Mouse (Mus musculus) T-helper 17 cell (primary cell): ENCODE measurements around the gene Ing5.
"Not testable (repeated sequence)": the region's sequence is repeated elsewhere in the genome, so short reads cannot be mapped to it uniquely, and the experiment has no call there.

Source experiments
- in situ Hi-C, 2 experiments: fragments of 300-600 bp; cut with MboI, MseI; formaldehyde crosslinking; loops; 1 replicate in 1 of 2; 2 replicates in 1 of 2; pipeline ENCODE4 v1.15.1; 2025; ENCODE audit warnings: high pct_unique_total_duplicates in 2 of 2

Gene Ing5

DNA sequence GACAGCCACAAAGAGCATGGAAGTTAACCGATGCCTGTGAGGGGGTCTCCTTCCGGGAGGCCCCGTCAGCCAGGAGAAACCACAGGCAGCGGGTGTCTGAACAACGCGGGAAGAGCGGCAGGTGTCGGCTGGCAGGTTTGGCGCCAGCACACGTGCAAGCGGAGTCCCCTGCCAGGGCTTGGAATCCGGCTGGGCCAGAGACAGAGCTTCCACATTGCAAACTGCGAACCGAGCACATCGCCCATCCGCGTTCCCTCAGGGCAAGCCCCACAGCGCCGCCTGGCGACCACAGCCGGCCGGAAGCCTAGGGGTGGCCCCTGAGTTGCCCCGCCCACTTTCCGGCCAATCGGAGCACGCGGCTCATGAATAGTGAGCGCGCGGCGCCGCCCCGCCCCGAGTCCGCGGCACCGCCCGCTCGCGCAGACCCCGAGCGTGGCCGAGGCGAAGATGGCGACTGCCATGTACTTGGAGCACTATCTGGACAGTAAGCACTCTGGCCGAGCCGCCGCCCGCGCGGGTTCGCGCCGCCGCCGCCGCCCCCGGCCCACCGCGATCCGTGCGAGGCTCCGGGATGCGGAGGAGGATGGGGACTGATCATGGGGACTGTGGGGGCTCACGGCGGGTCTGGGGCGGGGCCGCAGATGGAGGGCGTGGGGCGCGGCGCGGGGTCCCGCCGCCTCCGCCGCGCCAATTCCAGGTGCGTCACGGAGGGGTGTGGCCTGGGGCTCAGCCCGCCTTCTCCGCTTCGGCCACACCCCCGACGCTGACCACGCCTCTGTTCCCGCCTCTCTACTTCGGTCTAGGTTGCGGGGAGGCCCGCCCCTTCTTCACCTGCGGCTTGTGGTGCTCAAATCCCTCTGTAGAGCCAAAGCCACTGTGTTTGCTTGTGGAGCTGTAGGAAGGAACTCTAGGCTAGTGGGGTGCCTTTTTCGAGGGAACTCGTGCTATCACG lies at the start of gene Ing5:
Gene Ing5, plus strand, starts transcription at position 410 of the 952 bp plus-strand sequence.
- in situ Hi-C loops, result no loop called here

DNA sequence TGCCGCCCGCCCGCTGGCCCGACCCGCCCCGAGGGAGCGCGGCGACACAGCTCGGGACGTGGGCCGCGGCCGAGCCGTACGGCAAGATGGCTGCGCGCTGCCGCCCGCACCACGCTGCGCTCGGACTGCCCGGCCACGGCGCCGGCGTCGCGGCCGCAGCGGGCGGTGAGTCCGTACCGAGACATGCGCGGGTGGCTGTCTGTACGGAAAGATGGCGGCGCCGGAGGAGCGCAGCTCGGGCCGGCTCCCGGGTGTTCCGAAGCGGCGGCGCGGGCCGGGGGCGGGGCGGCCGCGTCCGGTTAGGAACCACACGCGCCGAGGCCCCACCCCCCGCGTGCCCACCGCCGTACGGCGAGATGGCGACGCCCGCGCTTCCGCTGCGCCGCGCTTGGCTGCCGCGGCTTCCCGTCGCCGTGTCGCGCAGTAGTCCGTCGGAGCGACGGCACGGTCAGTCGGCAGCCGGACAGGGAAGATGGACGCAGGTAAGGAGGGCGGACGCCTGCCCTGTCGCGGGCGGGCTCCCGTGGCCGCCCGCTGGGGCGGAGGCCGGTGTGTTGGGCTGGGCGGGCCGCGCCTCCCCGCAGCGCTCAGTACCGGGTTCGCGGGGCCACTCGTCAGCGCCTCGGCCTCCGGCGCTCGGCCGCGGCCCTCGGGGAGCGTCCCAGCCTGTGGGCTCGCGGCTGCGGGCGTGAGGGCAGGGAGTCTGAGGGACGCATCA lies 49.0 kb upstream of the Ing5 start, which contains the start of gene Thap4:
Gene Thap4, minus strand, starts transcription at position 292 of the 718 bp plus-strand sequence.
- in situ Hi-C loops, result loop anchor here in 1 of 2 experiments (5.0 to 10.0 kb wide), 2 partner anchors 38 to 920 kb away; partner anchors contain the start of gene Gpc1

DNA sequence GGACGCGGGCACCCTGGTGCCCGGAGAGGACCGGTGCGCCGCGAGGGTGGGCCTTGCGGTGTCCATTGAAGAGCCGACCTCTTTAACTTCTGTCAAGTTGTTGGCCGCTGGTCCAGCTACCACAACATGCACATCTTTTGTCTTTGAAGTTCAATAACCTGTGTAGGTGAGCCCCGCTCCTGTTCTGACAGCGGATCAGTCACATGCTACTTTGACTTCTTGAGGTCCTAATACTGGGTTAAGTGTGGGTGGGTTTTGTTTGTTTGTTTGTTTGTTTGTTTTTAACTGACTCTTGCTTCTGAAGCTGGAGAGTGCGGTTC lies 48.5 kb upstream of the Ing5 start:
- in situ Hi-C loops, result loop anchor here in 1 of 2 experiments (5.0 to 10.0 kb wide), 2 partner anchors 37 to 920 kb away; partner anchors contain the start of gene Gpc1

DNA sequence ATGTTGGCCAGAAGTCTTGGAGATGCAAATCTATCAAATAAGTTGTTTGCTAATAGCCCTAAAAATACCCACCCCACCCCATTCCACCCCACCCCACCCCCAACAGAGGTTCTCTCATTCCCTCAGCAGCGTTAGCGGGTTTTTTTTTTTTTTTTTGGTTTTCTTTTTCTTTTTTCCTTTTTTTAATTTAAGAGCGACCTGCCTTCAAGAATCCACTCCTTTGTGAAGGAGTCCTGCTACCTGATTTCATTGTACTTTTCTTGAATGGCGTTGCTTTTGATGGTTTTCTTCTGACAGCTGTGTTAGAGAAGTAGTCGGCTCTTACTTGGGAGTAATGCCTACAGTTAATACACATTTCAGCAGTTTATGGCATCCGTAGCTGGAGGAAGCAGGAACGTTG lies 48.1 kb upstream of the Ing5 start:
- in situ Hi-C loops, result loop anchor here in 1 of 2 experiments (5.0 to 10.0 kb wide), 2 partner anchors 37 to 921 kb away; partner anchors contain the start of gene Gpc1

DNA sequence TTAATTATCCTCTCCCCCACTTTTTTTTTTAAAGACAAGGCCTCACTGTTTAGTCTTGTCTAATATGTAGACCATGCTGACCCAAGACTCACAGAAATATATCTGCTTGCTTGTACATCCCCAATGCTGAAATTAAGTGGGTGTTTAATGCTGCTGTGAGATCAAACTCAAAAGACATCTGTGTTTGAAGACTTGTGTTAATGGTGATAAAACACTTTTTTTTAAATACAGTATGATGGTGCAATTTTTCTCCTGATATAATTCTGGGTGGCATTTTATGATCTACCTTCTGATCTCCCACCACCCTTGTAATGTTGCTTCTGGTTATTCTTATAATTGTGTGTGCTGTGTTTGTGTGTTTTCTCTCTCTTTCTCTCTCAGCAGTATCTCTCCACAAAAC lies 47.6 kb upstream of the Ing5 start:
- in situ Hi-C loops, result loop anchor here in 1 of 2 experiments (5.0 to 10.0 kb wide), 2 partner anchors 36 to 921 kb away; partner anchors contain the start of gene Gpc1

DNA sequence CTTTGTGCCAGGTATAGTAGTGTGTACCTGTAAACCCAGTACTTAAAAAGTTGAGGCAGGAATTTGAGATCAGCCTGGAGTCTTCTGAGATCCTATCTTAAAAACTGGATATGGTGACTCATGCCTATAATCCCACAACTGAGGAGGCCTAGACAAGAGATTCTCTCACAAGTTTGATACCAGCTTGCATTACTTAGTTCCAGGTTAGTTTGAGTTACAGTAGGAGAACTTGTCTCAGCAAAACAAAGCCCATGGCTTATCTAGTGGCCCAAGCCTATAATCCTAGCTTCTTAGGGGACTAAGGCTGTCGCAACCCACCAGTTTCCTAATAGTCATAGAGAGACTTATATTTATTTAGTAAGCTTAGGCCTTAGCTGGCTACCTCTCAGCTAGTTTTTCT lies 43.7 kb upstream of the Ing5 start:
- in situ Hi-C loops, result no loop called here

DNA sequence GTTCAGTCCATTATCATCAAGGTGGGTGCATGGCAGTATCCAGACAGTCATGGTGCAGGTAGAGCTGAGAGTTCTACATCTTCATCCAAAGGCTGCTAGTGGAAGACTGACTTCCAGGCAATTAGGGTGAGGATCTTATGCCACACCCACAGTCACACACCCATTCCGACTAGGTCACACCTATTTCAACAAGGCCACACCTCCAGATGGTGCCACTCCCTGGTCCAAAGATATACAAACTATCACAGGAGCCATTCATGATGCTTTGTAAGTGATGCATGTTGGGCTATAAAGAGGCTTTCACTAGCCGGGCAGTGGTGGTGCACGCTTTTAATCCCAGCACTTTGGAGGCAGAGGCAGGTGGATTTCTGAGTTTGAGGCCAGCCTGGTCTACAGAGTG lies 40.2 kb upstream of the Ing5 start:
- in situ Hi-C loops, result not testable (repeated sequence)

DNA sequence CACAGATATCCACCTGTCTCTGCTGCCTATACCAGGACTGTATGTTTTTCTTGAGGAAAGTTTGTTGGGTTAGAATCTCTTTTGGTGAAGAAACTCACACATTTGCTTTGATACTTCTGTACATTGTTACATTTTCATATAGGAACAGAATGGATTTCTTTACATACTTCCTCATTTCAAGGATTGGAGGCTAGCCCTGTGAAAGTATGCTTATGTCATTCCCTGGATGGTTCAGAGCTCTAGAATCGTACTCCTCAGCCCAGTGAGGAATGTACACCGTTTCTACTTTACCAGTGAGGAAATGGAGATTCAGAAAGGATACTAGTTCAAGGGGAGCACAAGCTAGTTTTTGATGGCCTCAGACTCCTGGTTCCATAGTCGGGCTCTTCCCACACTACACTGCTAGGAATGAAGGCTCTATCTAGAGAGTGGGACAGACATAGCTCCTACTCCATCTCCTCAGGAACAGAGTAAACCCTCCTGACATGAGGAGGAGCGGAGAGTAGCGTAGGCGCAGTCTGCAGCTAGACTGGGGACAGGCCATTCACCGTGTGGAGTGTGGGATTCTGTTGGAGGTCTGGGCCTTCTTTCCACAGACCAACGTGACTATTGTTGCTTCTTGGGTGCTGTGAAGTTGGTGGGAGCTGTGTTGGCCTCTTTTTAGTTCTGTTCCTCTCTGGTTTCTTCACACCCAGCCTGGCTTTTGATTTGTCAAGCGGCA lies 38.7 kb upstream of the Ing5 start:
- in situ Hi-C loops, result no loop called here

DNA sequence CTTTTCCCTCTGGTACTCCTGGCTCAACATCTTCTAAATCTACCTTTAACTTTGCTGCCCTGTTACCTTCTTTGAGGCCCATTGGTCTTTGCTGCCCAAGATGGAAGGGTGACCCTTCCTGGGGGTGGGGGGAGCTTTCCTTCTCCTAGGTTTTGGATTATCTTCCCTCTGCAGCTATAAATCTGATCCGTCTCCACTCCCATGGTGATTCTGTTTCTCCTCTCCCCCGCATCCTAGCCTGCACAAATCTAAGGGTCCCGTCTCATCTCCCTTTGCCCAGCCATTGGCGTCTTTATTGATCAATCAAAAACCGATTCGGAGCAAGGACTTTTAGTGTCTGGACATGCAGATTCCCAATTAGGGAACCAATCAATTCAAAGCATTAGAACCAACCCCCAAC lies 36.2 kb upstream of the Ing5 start:
- in situ Hi-C loops, result no loop called here

DNA sequence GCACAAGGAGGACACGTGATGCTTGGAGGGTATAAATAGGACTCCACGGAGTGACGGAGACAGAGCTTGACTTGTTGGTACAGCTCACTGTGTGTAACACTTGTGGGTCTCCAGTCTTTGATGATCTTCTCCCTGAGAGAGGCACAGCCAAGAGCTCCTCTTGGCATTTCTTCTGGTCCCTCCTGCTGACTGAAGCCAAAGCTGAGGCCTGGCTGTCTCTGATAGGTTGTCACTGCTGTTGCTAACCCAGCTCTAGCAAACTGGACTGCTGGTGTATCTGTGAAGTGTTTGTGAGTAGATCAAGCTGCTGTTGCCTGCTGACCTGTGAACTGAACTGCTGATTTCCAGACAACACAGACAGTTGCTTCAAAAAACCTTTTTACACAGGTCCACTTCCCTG lies 33.9 kb upstream of the Ing5 start:
- in situ Hi-C loops, result no loop called here

DNA sequence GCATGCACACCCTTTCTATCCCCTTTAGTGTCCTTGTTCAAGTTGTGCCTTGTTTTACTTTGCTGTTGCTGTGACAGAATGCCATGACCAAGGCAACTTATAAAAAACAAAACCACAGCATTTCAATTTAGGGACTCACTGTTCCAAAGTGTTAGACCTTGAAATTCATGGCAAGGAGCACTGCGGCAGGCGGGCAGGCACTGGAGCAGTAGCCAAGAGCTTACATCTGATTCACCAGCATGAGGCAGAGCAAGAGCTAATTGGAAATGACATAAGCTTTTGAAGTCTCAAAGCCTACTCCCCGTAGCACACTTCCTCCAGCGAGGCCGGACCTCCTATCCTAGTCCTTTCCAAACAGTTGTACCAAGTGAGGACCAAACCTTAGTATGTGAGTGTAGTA lies 27.1 kb upstream of the Ing5 start:
- in situ Hi-C loops, result no loop called here

DNA sequence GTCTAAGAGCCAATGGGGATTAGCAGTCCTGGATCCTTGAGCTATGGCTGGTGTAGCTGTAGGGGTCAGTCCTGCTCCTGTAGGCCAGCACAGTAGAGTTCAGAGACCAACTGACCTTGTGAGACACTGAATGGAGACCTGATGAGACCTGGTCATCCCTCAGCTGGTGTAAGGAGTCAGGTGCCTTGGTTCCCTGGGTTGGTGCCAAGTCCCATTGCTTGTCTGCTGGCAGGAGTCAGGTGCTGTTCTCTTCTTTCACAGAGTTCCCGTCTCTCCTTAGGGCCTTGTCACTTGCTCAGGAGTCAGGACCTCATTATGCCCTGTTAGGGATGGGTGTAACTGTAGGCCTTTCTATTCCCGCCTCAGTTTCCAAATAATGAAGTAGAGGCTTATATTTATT lies 16.9 kb upstream of the Ing5 start:
- in situ Hi-C loops, result no loop called here

DNA sequence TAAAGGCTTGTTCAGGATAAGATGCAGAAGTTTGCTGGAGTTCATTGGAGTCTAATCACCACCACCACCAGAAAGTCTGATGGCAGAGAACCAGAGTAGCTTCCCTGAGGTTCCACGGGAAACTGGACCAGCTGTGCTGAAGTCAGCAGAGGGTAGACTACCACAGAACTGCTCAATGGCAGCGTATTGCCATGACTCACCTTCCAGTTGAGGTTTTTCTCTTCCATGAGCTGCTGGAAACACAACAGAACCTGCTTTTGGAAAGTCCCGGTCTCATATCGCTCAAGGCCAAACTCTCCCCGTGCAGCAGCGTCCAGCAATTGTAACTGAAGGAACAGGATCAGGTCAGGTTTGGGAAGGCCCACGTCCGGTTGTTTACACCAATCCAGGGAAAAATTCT lies 9.2 kb upstream of the Ing5 start:
- in situ Hi-C loops, result loop anchor here in 1 of 2 experiments (5.0 kb wide), 1 partner anchor 37 kb away; no protein-coding TSS in a partner anchor

DNA sequence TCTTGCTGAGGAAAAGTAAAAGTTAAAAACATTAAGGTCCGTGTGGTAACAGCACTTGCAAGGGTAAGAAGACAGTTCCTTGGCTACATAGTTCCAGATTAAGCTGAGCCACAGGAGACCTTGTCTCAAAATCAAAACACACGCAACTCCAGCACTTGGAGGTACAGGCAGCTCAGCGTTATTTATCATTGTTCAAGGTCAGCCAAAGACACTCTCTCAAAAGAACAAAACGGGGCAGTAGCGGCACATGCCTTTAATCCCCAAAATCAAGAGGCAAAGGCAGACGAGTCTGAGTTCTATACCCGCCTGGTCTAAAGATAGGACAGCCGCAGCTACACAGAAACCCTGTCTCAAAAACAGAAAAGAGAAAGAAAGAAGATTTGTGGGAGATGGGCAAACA lies 7.9 kb upstream of the Ing5 start:
- in situ Hi-C loops, result no loop called here

DNA sequence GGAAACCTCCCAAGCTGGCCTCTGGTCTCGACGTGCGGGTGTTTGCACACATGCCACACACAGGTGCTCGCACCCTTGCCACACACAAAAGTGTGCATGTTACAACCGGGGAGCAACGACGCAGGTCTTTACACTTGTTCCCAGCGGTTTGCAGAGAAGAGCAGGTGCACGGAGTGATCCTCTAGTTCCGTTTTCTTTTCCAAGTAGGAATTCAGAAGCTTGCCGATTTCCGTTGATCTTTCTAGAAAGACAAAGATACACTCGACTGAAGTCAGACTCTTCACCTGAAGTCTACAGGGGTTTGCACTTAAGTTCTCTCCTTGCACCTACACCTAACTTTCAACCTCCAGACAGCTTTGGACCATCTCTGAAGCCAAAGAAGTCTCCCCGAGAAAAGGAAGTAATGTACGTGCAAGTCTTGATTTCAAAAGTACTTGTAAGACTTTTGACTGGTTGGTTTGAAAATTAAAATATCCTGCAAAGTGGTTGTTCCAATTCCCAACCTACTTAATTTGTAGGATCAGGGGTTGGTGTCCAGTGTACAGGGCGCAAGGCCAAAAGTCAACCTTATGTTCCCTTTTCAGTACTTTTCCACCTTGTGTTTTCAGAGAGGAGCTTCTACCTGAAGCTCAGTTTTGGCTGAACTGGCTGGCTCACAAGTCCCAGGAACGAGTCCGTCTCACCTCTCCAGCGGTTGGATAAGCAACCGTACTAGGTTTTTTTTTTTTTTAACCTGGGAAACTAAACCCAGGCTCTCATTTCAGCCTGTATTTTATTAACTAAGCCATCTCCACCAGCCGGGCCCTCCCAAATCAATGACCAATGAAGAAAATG lies 2.9 kb upstream of the Ing5 start:
- in situ Hi-C loops, result no loop called here

DNA sequence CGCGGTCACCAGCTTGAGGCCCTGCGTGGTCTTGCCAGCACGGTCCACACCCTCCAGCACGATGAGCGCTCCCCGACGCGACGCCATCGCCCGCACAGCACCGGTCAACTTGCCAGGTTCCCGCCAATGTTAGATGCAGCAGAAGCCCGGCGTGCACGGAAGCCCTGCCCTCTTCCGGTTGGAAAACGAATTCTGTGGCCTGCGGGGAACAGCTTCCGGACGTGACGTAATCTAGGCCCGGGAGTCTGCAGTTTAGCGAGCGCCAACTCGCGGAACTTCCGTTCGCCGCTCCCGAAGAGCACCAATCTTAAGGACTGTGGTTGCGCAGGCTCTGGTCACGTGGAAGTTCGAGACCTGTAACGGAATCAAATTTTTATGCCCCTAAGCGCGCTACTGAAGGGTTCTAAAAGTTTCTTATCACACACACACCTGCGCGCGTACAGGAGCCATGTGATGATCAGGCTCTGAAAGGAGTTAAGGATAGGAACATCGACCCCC lies 2.0 kb upstream of the Ing5 start, which contains the start of gene Dtymk:
Gene Dtymk, minus strand, starts transcription at position 194 of the 498 bp plus-strand sequence.
- in situ Hi-C loops, result no loop called here

DNA sequence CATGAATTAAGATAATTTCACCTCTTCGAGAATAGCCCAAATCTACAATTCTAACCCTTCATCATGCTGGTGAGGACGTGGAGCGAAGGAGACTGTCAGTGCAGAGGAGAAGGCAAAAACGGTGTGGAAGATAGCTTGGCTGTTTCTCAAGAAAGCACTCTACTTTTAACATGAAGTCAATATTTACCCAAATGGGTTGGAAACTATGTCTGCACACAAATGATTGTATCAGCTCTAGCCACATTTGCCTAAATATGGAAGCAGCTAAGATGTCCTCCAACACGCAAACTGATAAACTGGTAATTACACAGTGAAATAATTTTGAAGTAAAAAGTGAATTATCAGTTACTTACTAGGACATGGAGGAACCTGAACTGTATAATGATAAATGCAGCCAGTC lies 994 bp upstream of the Ing5 start:
- in situ Hi-C loops, result no loop called here

DNA sequence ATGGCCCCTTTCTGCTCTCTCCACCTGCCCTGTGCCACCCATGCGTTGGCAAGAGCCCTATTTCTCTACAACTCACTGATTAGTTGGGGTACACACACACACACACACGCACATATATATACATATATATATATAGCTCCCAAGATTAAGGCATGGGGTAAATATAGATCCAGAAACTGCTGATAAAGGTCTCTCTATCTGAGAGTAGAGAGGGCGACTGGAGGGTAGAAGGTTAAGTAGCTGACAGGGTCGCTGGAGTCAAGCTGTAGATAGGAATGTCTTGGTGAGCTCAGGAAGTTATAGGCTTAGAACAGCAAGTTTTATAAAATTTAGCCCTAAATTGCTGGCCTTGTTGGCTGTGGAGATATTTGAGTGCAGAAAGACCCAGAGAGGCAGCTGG lies 1.1 kb downstream of the Ing5 start:
- in situ Hi-C loops, result no loop called here

DNA sequence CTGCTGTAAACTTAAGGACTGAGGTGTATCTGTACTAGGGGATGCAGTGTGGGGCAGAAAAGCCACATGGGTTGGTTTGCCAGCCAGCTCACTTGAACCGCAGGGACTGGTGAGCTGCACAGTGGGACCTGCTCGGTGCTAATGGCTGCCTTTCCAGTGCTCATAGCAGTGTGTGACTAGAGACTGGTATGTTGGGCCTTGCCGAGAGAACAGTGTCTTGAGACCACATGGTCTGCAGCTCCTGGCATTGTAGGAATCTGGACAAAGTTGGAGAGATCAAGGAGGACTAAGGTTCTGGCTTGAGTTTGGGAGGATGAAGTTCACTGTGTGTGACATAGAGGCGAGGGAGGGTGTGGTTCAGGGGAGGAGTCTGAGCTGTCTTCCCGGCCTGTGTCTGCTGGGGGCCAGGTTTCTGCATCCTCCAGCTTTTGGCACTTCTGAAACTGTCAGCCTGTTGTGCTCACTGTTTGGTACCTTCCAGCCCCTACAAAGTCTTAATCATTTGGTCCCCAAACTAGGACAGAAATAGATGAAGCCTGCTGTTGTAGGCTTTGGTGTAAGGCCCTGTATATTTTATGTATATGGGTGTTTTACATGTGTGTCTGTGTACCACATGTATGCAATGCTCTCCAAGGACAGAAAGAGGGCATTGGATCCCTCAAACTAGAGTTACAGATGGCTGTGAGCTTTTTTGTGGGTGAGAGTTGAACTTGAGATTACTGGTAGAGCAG lies 1.6 kb downstream of the Ing5 start:
- in situ Hi-C loops, result no loop called here

DNA sequence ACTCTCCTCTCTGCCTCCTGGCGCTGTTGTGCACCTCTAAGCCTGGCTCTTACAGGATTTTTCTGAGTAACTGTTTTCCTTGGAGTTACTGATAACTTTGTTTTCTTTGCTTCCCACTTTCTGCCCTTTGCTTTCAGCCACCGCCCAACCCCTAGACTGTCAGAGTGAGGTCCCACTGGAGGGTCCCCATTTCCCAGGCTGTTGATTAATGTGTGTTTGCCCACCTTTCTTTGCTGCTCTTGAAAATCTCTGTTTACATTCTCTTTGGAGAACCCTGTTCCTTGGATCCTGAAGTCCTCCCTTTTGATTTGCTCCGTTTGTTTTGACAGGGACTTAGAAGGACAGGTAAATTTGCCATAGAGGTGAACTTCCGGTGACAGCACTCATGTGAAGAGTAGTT lies 5.1 kb downstream of the Ing5 start:
- in situ Hi-C loops, result no loop called here
